Mouse (Mus musculus): ENCODE results near the gene Col27a1.
A peak's percentile ranks its signal among the peaks of the same experiment; 100 is the strongest.

Gene Col27a1

DNA sequence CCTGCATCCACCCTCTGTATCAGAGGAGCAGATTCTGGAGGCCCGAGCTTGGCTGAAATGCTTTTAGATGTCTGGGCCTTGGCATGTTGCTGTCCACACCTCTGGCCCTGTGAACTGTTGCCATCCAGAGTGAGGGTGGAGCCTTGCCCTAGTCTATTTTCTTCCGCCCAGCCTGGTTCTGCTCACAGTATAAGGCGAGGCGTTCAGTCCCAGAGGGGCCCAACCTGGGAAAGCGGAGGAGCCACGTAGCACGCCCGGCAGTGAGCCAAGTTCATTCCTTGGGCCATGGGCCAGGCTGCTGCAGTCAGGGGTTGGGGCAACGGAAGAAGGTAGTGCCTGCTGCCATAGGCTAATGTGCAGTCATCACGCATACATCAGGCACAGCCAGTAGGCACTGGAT, 46.7 kb downstream of the Col27a1 start:
- no peak for DNase-seq (ENCODE audit: low spot score)

DNA sequence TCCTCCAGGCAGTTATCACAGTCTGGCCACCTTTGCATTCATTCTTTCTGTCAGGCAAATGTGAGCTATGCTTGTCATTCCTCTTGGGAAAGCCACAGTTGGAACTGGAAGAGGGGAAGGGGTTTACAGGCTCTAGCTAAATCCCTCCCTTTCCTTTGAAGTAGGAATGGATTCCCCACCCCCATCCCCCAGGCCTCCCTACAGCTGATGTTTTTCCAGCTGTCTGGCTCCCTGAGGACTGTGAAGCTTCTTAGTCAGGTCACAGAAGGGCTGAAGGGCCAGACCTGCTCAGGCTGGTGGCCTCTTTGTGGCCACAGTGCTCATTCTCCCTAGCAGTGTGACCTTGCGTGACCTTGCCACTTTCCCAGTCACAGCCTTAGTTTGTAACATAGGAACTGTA, 49.1 kb downstream of the Col27a1 start:
- no peak for DNase-seq (ENCODE audit: low spot score)

DNA sequence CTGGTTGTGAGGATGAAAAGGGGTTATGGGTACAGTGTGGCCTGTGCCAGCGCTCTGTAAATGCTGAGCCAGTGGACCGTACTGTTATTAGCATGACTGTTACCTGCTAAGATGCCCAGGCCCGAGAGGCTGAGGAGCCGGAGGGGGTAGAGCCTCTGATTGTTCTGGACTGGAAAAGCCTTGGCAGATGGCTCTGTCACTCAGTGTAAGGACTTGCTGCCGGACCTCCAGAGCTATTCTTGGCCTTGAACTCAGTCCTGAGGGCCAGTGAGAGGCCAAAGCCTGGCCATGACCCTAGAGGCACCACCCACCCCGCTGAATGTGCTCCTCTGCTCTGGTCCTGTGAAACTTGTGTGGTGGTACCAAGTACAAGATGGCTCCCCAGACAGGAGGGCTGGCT, 52.5 kb downstream of the Col27a1 start:
- no peak for DNase-seq (ENCODE audit: low spot score)

DNA sequence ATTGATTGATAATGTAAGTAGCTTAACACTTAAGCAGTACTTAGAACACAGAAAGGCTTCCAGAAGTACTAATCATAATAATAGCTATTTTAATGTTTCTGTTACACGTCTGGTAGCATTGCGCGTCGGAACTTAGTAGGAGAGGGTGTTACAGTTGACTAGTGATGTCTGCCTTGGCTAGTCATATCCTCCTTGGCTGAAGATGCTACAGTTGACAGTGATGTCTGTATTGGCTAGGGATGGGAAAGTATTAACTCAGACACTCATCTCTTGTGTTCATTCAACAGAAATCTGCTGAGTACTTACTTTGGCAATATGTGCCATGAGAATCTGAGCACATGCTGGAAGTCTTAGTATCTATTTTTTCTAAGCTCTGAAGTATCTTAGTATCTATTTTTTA, 53.3 kb downstream of the Col27a1 start:
- no peak for DNase-seq (ENCODE audit: low spot score)

DNA sequence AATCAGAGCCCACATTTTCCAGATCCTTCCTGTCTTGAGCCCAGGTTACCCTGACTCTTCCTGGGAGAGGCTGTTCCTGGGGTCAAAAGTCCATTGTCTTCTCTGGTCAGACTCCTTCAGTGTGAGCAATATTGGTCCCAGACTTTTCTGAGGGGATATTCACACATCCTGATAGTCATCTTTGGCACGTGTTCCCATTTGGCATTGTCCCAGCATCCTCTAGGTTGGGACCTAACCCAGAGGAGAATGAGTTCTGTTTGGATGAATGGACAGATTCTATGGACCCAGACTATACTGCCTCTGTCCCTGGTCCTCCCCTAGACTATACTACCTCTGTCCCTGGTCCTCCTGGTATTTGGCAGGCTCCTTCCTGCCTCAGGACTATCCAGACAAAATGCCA, 53.8 kb downstream of the Col27a1 start:
- DNase-seq (ENCODE audit: low spot score) = no peak

DNA sequence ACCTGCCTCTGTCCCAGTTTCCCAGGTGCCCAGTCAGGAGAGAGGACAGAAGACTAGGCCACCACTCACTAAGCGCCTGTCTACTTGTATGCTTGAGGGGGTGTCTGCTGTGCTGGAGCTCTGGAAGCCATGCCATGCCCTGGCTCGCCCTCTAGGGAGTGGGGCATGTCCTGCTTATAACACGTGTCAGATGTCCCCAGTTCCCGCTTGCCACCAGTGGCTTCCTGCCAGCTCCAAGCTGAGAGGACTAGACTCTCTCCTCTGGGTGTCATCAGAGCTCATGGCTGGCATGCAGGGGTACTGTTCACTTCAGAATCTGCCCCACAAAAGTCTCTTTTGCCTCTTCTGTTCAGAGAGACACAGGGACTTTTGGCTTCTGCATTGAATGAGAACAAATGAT, 55.0 kb downstream of the Col27a1 start:
- no peak for DNase-seq (ENCODE audit: low spot score)

DNA sequence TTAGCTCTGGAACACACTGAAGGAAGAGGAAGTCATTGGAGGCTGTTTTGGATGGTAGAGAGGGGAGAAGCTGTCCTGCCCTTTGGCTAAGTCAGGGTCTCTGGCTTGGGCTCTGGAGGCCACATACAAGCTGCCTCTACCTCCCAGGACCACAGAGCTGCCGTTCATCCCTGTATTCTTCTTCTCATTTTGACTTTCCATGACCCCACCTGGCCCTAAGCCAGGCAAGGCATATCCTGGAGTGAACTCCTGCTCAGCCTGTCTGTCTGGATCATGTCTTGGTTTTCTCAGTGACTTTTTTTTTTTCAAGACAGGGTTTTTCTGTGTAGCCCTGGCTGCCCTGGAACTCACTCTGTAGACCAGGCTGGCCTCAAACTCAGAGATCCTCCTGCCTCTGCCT, 60.7 kb downstream of the Col27a1 start:
- no peak for DNase-seq (ENCODE audit: low spot score)

DNA sequence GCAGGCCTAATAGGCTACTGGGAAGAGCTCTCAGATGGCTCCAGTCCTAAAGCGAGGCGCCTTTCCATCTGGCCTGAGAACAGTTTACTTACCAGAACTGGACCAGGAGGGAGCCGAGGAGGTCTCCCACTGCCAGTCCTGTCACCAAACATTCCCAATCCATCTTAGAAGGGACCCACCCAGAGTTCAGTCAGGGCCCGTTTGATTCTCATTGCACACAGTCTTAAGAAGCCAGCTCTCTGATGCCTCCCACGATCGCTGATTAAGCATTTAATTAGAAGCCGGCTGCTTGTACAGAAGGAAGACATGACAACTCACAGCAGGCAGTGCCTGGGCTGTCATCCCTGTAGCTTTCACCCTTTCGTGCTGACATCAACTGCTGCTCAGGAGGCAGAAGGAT, 61.4 kb downstream of the Col27a1 start:
- no peak for DNase-seq (ENCODE audit: low spot score)

DNA sequence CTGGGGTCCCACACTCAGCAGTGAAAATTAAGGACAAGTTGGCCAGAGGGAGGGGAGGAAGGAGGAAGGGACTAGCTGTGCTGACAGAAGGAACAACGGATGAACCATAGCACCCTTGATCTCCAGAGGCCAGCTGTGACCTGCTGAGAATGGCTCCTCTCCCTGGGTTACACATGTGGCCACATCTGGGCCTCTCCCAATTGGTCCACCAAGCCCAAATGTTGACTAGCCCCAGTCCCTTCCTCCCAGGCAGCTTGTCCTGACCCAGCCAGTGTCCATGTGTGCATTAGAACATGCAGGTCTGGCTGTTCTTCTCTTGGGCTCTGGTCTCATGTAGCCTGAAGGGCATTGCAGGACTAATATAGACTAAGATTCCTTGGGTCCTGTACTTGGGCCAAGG, 62.8 kb downstream of the Col27a1 start:
- DNase-seq (ENCODE audit: low spot score) = no peak

DNA sequence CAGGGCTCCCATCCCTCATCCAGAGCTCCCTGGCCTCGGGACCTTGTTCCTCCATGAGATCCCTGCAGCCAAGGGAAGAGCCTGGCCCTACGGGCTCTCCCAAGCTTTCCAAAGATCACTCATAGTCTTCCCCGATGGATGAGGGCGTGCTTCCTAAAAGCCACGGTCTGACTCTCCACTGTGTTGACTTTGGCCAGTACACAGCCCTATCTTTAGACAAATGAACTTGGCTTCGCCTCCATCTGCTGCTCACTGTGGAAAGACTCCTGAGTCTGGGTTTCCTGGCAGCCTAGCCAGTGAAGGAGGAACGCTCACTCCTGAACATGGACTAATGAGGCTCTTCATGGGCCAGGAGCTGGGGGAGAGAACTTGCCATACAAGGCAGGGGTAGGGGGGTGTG, 65.0 kb downstream of the Col27a1 start:
- DNase-seq (ENCODE audit: low spot score) = no peak

DNA sequence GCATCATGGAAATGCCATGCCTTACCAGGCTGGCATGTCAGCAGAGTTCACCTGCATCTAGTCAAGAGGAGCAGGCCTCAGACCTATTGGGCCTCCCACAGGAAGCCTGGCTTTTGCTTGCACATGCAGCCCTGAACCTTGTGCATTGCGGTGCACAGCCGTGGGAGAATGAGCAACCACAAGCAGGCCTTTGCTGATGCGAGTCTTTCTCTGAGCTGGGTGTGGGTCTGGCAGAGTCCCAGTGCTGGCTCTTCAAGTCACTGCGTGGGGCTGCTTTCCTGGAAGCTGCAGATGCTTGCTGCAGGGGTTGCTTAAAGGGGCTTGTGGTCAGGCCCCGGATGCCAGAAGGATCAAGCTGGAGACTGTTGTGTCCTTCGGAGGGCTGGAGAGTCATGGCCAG, 67.9 kb downstream of the Col27a1 start:
- no peak for DNase-seq (ENCODE audit: low spot score)

DNA sequence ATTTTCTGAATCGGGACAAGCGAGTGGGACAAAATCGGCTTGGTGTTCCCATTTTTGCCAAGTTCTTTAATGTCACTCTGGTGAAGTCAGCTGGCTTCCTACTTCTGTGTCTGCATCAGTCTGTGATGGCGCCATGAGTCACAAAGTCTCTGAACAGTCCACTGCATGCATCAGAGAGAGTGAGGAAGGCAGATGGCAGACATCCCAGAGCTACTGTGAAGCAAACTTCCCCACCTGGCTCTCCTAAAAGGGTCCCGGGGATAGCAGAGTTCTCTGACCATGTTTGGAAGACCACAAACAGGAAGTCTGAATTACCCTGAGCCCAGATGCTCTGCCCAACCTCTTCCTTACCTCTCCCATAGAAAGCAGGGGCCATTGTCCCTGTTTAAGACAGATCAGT, 69.5 kb downstream of the Col27a1 start:
- no peak for DNase-seq (ENCODE audit: low spot score)

DNA sequence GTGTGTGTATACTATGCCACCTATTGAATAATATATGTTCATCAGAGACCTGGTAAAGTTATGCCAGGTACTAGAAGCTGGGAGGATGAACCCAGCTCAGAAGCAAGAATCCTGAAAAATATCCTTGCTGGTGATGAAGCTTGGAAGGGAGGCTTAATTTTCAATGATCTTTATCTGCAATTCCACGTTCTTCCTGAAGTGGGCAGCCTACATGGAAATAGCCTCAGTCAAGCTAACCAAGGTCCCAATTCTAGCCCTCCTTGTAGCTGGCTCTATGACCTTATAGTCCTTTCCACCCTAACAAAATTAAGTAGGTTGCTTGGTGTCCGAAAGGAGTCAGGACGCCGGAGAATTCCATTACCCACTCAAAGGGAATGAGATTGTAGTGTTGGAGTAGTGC, 72.2 kb downstream of the Col27a1 start:
- DNase-seq (ENCODE audit: low spot score) = no peak

DNA sequence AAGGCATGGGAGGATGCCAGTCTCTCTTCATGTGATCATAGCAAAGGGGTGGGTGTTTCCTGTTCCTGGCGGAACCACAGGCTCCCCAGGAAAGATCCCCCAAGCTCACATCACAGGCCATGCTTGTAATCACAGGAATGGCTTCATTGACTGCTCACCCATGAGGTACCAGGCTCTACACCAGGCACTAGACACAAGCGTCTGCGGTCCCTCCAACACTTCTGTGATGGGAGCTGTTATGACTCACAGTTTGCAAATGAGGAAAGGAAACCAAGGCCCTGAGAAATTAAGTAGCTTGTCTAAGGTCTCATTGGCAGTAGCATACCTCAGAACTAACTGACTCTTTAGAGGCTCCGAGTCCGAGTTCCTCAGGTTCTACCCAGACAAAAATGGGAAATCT, 74.7 kb downstream of the Col27a1 start:
- DNase-seq (ENCODE audit: low spot score) = no peak

DNA sequence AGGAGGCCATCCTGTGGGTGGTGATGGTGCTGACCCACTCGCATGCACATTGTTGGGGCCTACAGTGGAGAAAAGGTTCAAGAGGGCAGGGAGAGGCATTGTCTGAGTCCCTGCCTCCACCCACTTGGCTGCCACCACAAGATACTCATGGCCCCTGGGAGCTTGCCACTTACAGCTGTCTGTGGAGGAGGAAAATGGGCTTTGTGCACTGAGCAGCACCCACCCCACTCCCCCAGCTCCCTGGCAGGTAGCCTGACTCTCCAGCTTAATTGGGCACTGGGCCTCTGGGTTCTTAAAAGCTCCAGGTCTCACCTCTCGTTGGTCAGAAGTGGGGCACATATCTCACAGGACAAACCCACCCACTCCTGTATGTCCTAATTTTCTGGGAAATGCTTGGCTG, 76.3 kb downstream of the Col27a1 start:
- DNase-seq (ENCODE audit: low spot score) = peak; percentile 24

DNA sequence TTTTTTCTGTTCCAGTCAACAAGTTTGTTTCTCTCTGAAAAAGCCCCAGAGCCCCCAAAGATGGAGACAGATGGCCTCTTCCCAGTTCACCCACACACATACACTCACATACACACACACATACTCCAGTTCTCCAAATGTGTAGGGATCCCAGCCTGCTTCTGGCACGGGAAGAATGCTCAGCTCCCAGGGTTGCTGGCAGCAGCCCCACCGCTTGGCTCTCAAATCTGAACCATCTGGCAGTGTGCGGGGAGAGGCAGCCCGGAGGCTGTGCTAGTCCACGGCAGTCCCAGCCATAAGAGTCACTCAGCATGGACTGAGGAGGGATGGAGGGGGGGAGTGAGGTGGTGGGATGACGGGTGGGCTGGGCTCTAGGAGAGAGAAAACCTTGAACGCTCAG, 77.3 kb downstream of the Col27a1 start:
- DNase-seq (ENCODE audit: low spot score) = peak; percentile 61

DNA sequence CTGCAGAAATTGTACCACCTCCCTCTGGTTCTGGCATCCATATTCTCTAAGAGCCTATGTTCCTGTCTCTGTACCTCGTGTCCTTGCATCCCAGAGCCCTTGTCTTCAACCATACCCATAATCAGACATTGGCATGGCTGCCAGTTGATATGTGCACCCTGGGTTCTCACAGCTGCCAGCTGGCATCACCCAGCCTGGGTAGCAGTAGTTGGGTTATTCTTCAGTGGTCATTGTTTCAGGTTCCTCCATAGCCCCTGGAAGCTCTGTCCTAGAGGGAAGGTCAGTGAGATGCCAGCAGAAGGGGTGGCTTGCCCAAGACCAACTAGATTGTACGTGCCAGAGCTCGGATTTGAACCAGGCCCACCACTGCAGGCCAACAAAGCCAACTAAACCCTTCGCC, 77.9 kb downstream of the Col27a1 start:
- no peak for DNase-seq (ENCODE audit: low spot score)

DNA sequence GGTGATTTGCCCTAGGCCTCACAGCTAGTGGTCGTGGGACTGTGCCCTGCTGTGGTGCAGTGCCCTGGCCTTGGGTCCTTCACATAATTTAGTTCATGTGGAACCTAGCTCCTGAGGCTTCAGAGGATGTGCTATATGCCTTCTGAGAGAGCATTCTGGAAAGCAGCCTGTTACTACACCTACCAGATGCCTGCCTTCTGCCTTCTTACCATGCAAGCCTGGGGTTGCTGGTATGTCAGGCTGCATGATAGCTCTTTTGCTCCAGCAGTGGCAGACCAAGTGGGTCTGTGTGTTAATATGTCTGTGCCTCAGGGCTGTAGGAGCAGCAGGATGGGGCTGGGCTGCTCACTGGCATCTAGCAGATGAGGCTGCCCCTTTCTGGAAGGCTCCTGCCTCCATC, 81.8 kb downstream of the Col27a1 start:
- no peak for DNase-seq (ENCODE audit: low spot score)

DNA sequence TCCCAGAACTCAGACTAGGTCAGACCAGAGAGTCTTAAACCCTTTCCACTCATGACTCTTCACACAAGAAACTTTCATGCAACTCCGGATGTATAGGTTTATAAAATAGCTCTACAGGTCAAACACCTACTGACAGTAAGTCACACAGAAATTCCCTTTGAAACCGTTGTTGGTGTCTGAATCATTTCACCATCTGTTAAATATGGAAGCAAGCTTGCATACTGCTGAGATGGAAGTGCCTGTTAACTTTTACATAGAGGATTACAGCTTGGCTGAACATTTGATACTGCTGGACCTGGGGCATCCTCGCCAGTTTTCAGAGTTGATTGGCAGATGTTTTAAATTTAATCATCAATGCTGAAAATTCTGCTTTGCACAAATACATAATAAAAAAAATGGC, 82.5 kb downstream of the Col27a1 start:
- DNase-seq (ENCODE audit: low spot score) = no peak

DNA sequence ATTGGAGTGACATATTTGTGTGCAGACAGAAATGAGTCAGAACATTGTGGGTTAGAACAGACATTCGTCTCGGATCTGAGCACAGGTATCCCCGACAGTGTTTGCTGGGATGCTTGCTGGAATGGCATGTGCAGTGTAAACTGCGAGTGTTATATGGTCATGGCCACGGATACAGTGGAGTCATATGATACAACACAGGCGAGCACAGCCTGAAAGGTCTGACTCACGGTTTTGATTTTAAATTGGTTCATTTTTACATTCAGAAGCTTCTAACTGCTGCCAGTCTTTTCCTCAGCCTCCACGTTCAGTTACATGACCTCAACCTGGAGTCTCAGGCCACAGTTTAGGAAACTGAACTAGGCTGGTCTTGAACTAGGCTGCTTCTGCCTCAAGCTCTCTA, 83.1 kb downstream of the Col27a1 start:
- no peak for DNase-seq (ENCODE audit: low spot score)

DNA sequence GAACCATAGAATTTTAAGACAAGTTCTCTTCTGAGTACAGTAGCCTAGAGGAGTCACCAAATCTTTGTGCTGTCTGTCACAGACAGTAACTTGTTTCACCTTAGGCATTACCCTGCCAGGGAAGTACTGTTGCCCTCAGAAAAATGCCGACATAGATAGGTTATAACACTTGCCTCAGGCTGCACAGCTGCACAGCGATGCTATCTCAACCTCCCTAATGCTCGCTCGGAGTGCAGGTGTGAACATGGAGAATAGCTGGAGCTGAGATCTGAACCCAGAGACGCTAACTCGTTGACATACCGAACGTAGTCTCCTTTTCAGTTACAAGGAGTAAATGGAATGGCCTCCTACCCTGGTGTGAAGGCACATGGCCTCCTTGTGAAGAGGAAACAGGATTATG, 84.4 kb downstream of the Col27a1 start:
- DNase-seq (ENCODE audit: low spot score) = no peak

DNA sequence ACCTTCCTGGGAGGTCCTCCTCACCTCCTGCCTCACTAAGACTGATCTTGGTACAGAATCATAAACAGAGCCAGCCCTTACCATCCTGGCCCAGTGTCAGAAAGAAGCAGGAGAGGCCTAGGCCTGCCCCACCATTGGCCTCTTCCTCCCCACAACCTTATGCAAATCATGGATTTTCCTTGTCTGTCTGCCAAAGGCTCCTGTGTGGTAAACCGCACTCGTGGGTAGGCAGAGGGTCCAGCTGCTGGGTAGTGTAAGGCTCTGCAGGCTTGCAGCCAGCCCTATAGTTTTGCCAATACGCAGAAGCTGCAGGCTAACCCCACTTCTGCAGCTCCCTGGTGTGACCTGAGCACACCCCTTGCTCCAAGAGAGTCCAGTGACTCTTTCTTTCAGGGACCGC, 88.8 kb downstream of the Col27a1 start:
- no peak for DNase-seq (ENCODE audit: low spot score)

DNA sequence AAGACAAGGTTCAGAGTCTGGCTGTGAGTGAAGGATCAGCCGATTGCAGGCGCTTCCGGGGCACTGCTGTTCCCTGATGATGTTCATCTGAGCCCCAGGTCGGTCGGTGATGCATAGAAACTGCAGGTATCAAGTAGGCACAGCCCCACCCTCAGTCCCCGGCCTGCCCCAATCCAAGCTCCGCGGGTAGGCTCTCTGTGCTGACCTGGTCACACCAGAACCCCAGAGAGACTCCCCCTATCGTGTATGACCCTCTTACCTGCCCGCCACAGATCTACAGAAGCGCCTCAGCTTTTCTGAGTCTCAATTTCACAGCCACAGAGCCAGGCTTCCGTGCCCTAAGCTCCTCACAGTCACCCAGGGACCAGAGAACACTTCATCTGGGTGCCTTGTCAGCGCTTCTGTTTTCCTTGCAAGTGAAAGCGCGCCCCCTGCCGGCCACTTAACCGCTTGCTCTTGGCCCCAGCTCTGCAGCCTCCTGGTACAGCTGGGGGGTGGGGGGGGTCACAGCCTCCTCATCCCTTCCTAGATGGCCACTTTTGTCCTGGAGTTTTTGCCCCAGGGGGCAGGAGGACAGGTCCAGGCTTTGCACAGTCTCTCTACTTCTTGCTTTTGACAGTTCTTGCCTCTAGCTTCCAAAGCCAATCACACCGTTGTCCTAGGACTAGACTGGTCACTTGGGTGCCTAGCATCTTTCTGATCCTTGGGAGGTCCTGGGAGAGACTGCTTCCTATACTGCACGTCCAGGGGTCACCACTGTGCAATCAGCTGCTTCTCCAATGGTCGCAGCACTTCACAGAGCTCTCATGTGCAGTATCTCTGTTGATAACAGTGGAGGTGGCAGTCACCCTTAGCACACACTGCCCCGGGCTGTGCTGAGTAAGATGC, 93.6 kb downstream of the Col27a1 start:
- DNase-seq (ENCODE audit: low spot score) = peak; percentile 82

DNA sequence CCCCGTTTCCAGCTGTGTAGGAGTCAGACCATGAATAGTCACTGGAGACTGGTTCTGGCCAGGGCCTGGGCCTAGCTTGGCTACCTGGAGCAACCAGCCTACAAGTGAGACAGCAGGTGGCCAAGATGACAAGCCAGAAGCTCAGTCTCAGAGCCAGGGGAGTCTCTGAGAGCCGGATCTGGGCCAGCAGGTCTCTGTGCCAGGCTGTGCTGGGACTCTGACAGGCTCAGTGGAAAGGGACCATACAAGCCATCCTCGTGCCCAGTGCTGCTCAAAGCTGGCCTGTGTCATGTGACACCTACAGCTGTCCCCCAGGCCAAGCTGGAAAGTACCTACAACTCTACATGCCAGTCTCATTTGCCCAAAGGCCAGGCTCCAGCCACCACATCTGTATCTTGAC, 94.5 kb downstream of the Col27a1 start:
- no peak for DNase-seq (ENCODE audit: low spot score)
